Mouse (Mus musculus): ENCODE data around the gene Pgm5. TPM values are rescaled to one million over a fixed set of nuclear protein-coding genes. Genes with fewer than 3 reads are reported as not detected.
A peak's percentile ranks its signal among the peaks of the same experiment; 100 is the strongest.

Pgm5 gene
- total and polyA plus RNA-seq, 2 experiments from 2014 or later: 0.57 to 11.7 TPM

DNA sequence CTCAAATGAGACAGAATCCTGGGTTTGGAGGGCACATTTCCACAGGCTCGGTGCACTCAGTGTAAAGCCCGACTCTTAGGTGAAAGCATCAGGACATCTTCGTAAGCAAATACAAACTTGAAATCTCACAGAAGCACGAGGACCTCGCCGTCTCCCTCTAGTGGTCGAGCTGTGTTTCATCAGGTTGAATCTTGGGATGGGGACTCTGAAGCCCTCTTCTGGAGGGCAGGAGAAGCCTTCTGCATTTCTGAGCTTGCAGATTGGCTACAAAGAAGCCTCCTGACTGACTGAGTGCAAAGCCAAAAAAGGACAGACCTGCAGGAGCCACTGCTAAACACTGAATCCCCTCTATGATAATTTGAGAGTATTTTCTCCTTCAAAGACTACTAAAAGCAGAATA, 227.1 kb downstream of the Pgm5 start:
- Histone ChIP-seq H3K4me2 (ENCODE audit: low read depth, low read length, poor library complexity, severe bottlenecking) (no peak overlapping the region), H3K27me3 (ENCODE audit: insufficient read depth, low read length) (no peaks in the 10 kb centered on the region), H3K36me3 (ENCODE audit: insufficient read depth, low read length) (no peaks in the 10 kb centered on the region), H3K9me3 (ENCODE audit: low read length) (no peaks in the 10 kb centered on the region), H3K4me3 (ENCODE audit: low read depth, low read length) (no peak overlapping the region), H3K4me1 (ENCODE audit: insufficient read depth, low read length) (no peaks in the 10 kb centered on the region), H3K9ac (replicated peaks; ENCODE audit: low read length, poor library complexity, severe bottlenecking) (no peak overlapping the region), H3K27ac (ENCODE audit: low read depth, low read length) (no peak overlapping the region)
- DNase-seq (ENCODE audit: low spot score) (peak; percentile 80), ATAC-seq (ENCODE audit: low FRiP score) (no peak)
- 5% methylated on average over 7 of the region's 7 CpGs for WGBS
- TF ChIP-seq CTCF (IDR thresholded peaks at IDR 0.05): peak; percentile 95

Other genes with a start within 250 kb of the Pgm5 start
- 0.90 and 1.2 TPM in 2 replicates for gene Tmem252, start 187.8 kb downstream of the Pgm5 start, total RNA-seq (2014; rRNA removed)
- gene Tmem252, start 187.8 kb downstream of the Pgm5 start, polyA plus RNA-seq (2015; fragmentation: Nextera tagmentation; extraction: Ambion mirVana): 0.82 and 0.90 TPM in 2 replicates
- 35.6 and 54.8 TPM in 2 replicates for gene Gm10053, start 13.8 kb upstream of the Pgm5 start, total RNA-seq (2014; rRNA removed)
- 302 and 326 TPM in 2 replicates for gene Gm10053, start 13.8 kb upstream of the Pgm5 start, polyA plus RNA-seq (2015; fragmentation: Nextera tagmentation; extraction: Ambion mirVana)
- not detected in 2 replicates for gene Foxd4, start 39.3 kb upstream of the Pgm5 start, total RNA-seq (2014; rRNA removed)
- not detected in 2 replicates for gene Foxd4, start 39.3 kb upstream of the Pgm5 start, polyA plus RNA-seq (2015; fragmentation: Nextera tagmentation; extraction: Ambion mirVana)
- gene Cbwd1, start 99.8 kb upstream of the Pgm5 start, total RNA-seq (2014; rRNA removed): 9.5 and 11.7 TPM in 2 replicates
- gene Cbwd1, start 99.8 kb upstream of the Pgm5 start, polyA plus RNA-seq (2015; fragmentation: Nextera tagmentation; extraction: Ambion mirVana): 6.6 and 6.8 TPM in 2 replicates
- gene Dock8, start 137.7 kb upstream of the Pgm5 start, total RNA-seq (2014; rRNA removed): 0.44 and 0.71 TPM in 2 replicates
- gene Dock8, start 137.7 kb upstream of the Pgm5 start, polyA plus RNA-seq (2015; fragmentation: Nextera tagmentation; extraction: Ambion mirVana): 0.47 and 0.77 TPM in 2 replicates